Mouse (Mus musculus): Measurements from ENCODE around the gene Cygb. TPM values are rescaled to one million over a fixed set of nuclear protein-coding genes. Genes with fewer than 3 reads are reported as not detected.

The Cygb gene
- polyA plus RNA-seq, 1 experiment from 2014 or later: 20.5 TPM

- H3K9ac ChIP-seq (ENCODE audit: low read depth, low read length): no peak overlapping the region
- ATAC-seq (ENCODE audit: low read depth): no peak
- H3K4me2 ChIP-seq (ENCODE audit: low read depth, low read length): no peak overlapping the region
Observed at GRCm38 (mm10) chr11:116656348-116657191, 2.5 kb upstream of the Cygb start.

GRCm38 (mm10) chr11:116653709-116654221 lies 348 bp downstream of the Cygb start:
- Histone ChIP-seq H3K4me3 (ENCODE audit: low read depth, low read length) (peak overlapping the region; percentile 60), H3K9me3 (ENCODE audit: control insufficient read depth, low read length) (no peaks in the 10 kb centered on the region), H3K36me3 (ENCODE audit: control insufficient read depth, insufficient read depth, low read length) (no peaks in the 10 kb centered on the region), H3K4me1 (ENCODE audit: control insufficient read depth, insufficient read depth, low read length) (peaks cover 20% of the 10 kb centered on the region), H3K9ac (ENCODE audit: low read depth, low read length) (peak overlapping the region; percentile 75), H3K27ac (replicated peaks; ENCODE audit: low read depth, low read length) (no peak overlapping the region), H3K4me2 (ENCODE audit: low read depth, low read length) (peak overlapping the region; percentile 97), H3K27me3 (replicated peaks; ENCODE audit: control insufficient read depth, insufficient read depth, low read length) (peaks cover 24% of the 10 kb centered on the region)
- ATAC-seq (ENCODE audit: low read depth) (peak; percentile 37; the same call in 1 of the 2 replicates), DNase-seq (ENCODE audit: low spot score) (peak; percentile 54)
- 1% methylated on average over 28 of the region's 47 CpGs for WGBS

More at GRCm38 (mm10) chr11:116656348-116657191, 2.5 kb upstream of the Cygb start:
- peak; percentile 46 for DNase-seq (ENCODE audit: low spot score)
- Histone ChIP-seq H3K4me3 (ENCODE audit: low read depth, low read length) (no peak overlapping the region), H3K27ac (replicated peaks; ENCODE audit: low read depth, low read length) (no peak overlapping the region), H3K9me3 (ENCODE audit: control insufficient read depth, low read length) (no peaks in the 10 kb centered on the region), H3K4me1 (ENCODE audit: control insufficient read depth, insufficient read depth, low read length) (peaks cover 24% of the 10 kb centered on the region), H3K36me3 (ENCODE audit: control insufficient read depth, insufficient read depth, low read length) (no peaks in the 10 kb centered on the region), H3K27me3 (replicated peaks; ENCODE audit: control insufficient read depth, insufficient read depth, low read length) (peaks cover 24% of the 10 kb centered on the region)
- WGBS: 60% methylated on average over 16 of the region's 16 CpGs

GRCm38 (mm10) chr11:116653234-116653633 lies 879 bp downstream of the Cygb start, which contains the start of gene Prcd:
Gene Prcd (plus strand): TSS chr11:116653534.
- Histone ChIP-seq H3K9me3 (ENCODE audit: control insufficient read depth, low read length) (no peaks in the 10 kb centered on the region), H3K36me3 (ENCODE audit: control insufficient read depth, insufficient read depth, low read length) (no peaks in the 10 kb centered on the region), H3K4me3 (ENCODE audit: low read depth, low read length) (peak within 1 kb of the TSS; percentile 60), H3K4me1 (ENCODE audit: control insufficient read depth, insufficient read depth, low read length) (peaks cover 19% of the 10 kb centered on the region), H3K27ac (replicated peaks; ENCODE audit: low read depth, low read length) (no peak within 1 kb of the TSS), H3K9ac (ENCODE audit: low read depth, low read length) (peak within 1 kb of the TSS; percentile 75), H3K27me3 (replicated peaks; ENCODE audit: control insufficient read depth, insufficient read depth, low read length) (peaks cover 24% of the 10 kb centered on the region), H3K4me2 (ENCODE audit: low read depth, low read length) (peak within 1 kb of the TSS; percentile 97)
- WGBS: 7% methylated on average over 6 of the region's 10 CpGs
- ATAC-seq (ENCODE audit: low read depth): no peak
- DNase-seq (ENCODE audit: low spot score): no peak

GRCm38 (mm10) chr11:116652330-116653098 lies 1.6 kb downstream of the Cygb start:
- no peak overlapping the region for H3K27ac ChIP-seq (replicated peaks; ENCODE audit: low read depth, low read length)
- no peak for ATAC-seq (ENCODE audit: low read depth)

GRCm38 (mm10) chr11:116651339-116651738 lies 2.8 kb downstream of the Cygb start:
- DNase-seq (ENCODE audit: low spot score) (peak; percentile 61), ATAC-seq (ENCODE audit: low read depth) (no peak)
- H3K27ac ChIP-seq (replicated peaks; ENCODE audit: low read depth, low read length): no peak overlapping the region
- H3K4me3 ChIP-seq (ENCODE audit: low read depth, low read length): no peak overlapping the region
- WGBS: 66% methylated on average over 8 of the region's 8 CpGs
- H3K9me3 ChIP-seq (ENCODE audit: control insufficient read depth, low read length): no peaks in the 10 kb centered on the region
- peaks cover 24% of the 10 kb centered on the region for H3K27me3 ChIP-seq (replicated peaks; ENCODE audit: control insufficient read depth, insufficient read depth, low read length)
- H3K9ac ChIP-seq (ENCODE audit: low read depth, low read length): no peak overlapping the region
- no peak overlapping the region for H3K4me2 ChIP-seq (ENCODE audit: low read depth, low read length)
- H3K4me1 ChIP-seq (ENCODE audit: control insufficient read depth, insufficient read depth, low read length): peaks cover 25% of the 10 kb centered on the region
- no peaks in the 10 kb centered on the region for H3K36me3 ChIP-seq (ENCODE audit: control insufficient read depth, insufficient read depth, low read length)

More at GRCm38 (mm10) chr11:116652330-116653098, 1.6 kb downstream of the Cygb start:
- Histone ChIP-seq H3K4me2 (ENCODE audit: low read depth, low read length) (peak overlapping the region; percentile 97), H3K9ac (ENCODE audit: low read depth, low read length) (peak overlapping the region; percentile 37; the same call in 1 of the 2 replicates), H3K27me3 (replicated peaks; ENCODE audit: control insufficient read depth, insufficient read depth, low read length) (peaks cover 24% of the 10 kb centered on the region), H3K36me3 (ENCODE audit: control insufficient read depth, insufficient read depth, low read length) (no peaks in the 10 kb centered on the region), H3K9me3 (ENCODE audit: control insufficient read depth, low read length) (no peaks in the 10 kb centered on the region), H3K4me1 (ENCODE audit: control insufficient read depth, insufficient read depth, low read length) (peaks cover 24% of the 10 kb centered on the region), H3K4me3 (ENCODE audit: low read depth, low read length) (peak overlapping the region; percentile 60)
- WGBS: 57% methylated on average over 25 of the region's 25 CpGs
- no peak for DNase-seq (ENCODE audit: low spot score)

GRCm38 (mm10) chr11:116650811-116651210 lies 3.3 kb downstream of the Cygb start:
- Histone ChIP-seq H3K4me3 (ENCODE audit: low read depth, low read length) (no peak overlapping the region), H3K36me3 (ENCODE audit: control insufficient read depth, insufficient read depth, low read length) (no peaks in the 10 kb centered on the region), H3K4me2 (ENCODE audit: low read depth, low read length) (no peak overlapping the region), H3K27me3 (replicated peaks; ENCODE audit: control insufficient read depth, insufficient read depth, low read length) (peaks cover 24% of the 10 kb centered on the region), H3K27ac (replicated peaks; ENCODE audit: low read depth, low read length) (no peak overlapping the region), H3K9ac (ENCODE audit: low read depth, low read length) (no peak overlapping the region), H3K4me1 (ENCODE audit: control insufficient read depth, insufficient read depth, low read length) (peaks cover 25% of the 10 kb centered on the region), H3K9me3 (ENCODE audit: control insufficient read depth, low read length) (no peaks in the 10 kb centered on the region)
- WGBS: 77% methylated on average over 8 of the region's 8 CpGs
- ATAC-seq (ENCODE audit: low read depth) (no peak), DNase-seq (ENCODE audit: low spot score) (no peak)

GRCm38 (mm10) chr11:116649711-116650337 lies 4.3 kb downstream of the Cygb start:
- Histone ChIP-seq H3K36me3 (ENCODE audit: control insufficient read depth, insufficient read depth, low read length) (no peaks in the 10 kb centered on the region), H3K27me3 (replicated peaks; ENCODE audit: control insufficient read depth, insufficient read depth, low read length) (peaks cover 24% of the 10 kb centered on the region), H3K27ac (replicated peaks; ENCODE audit: low read depth, low read length) (no peak overlapping the region), H3K9me3 (ENCODE audit: control insufficient read depth, low read length) (no peaks in the 10 kb centered on the region), H3K4me2 (ENCODE audit: low read depth, low read length) (no peak overlapping the region), H3K4me1 (ENCODE audit: control insufficient read depth, insufficient read depth, low read length) (peaks cover 25% of the 10 kb centered on the region), H3K9ac (ENCODE audit: low read depth, low read length) (no peak overlapping the region), H3K4me3 (ENCODE audit: low read depth, low read length) (no peak overlapping the region)
- DNase-seq (ENCODE audit: low spot score) (no peak), ATAC-seq (ENCODE audit: low read depth) (no peak)
- 84% methylated on average over 11 of the region's 13 CpGs for WGBS

- H3K4me2 ChIP-seq (ENCODE audit: low read depth, low read length): no peak overlapping the region
- no peaks in the 10 kb centered on the region for H3K9me3 ChIP-seq (ENCODE audit: control insufficient read depth, low read length)
- WGBS: 75% methylated on average over 9 of the region's 10 CpGs
- H3K4me1 ChIP-seq (ENCODE audit: control insufficient read depth, insufficient read depth, low read length): peaks cover 32% of the 10 kb centered on the region
- no peak overlapping the region for H3K9ac ChIP-seq (ENCODE audit: low read depth, low read length)
- no peak overlapping the region for H3K27ac ChIP-seq (replicated peaks; ENCODE audit: low read depth, low read length)
- no peak overlapping the region for H3K4me3 ChIP-seq (ENCODE audit: low read depth, low read length)
- no peak for ATAC-seq (ENCODE audit: low read depth)
- DNase-seq (ENCODE audit: low spot score): no peak
- no peaks in the 10 kb centered on the region for H3K36me3 ChIP-seq (ENCODE audit: control insufficient read depth, insufficient read depth, low read length)
- H3K27me3 ChIP-seq (replicated peaks; ENCODE audit: control insufficient read depth, insufficient read depth, low read length): peaks cover 17% of the 10 kb centered on the region
Observed at GRCm38 (mm10) chr11:116648976-116649375, 5.1 kb downstream of the Cygb start.
